Mouse (Mus musculus) skeletal muscle tissue, postnatal 0 days (tissue): ENCODE results near the gene Fdx1l. TPM values are rescaled to one million over a fixed set of nuclear protein-coding genes. Genes with fewer than 3 reads are reported as not detected.

ENCODE experiments used
- microRNA counts: library from miRNA; unstranded; fragments of <30 nt; microRNA quantifications from one replicate; lab custom pipeline; 2015
- microRNA-seq, 2 experiments: library from miRNA; unstranded; fragments of <30 nt; microRNA quantifications; one replicate each; pipeline ENCODE4; 2016
- polyA plus RNA-seq: library from polyadenylated mRNA; unstranded; fragments of >200 nt; fragmentation: Nextera tagmentation; extraction: Ambion mirVana; gene quantifications from 2 replicates; pipeline ENCODE4 v1.2.1, GENCODE M21; 2015

Fdx1l gene
- 46.8 and 48.7 TPM in 2 replicates for polyA plus RNA-seq

DNA sequence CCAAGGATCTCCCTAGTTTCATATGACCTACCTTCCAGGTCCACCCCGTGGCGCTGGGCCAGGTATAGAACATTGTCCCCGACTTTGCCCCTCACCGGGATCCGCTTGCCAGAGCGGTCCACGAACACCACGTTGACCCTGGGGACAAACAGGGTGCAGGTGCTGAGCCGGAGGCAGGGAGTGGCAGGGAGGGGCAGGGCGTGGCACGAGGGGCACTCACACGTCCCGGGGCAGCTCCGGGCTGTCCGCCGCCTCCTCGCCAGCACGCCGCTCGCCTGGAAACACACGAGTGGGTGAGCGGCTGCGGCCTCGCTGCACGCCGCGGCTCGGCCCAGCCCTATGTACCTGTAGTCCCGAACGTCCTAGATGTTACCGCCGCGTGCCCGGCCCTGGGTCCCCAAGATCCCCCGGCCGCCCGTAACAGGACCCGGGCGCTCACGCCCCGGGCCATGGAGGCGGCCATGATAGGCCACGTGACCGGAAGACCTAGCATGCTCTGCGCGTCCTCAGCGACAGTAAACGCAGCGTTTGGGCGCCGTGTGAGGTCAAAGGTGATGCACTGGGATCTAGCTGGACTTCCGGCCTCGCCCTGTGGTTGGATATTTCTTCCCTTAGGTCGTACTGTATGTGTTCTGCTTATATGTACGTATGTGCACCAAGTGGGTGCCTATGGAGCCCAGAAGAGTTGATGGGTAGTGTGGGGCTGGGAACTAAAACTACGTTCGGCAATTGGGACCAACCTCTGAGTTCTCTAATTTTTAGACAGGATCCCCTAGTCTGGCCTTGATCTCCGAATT, at the start of gene Fdx1l, which contains the start of gene Gm49373:
Gene Fdx1l (minus strand): TSS at position 571 of the 797 bp plus-strand sequence.
Gene Gm49373 (minus strand): TSS at position 53 of the 797 bp plus-strand sequence.

DNA sequence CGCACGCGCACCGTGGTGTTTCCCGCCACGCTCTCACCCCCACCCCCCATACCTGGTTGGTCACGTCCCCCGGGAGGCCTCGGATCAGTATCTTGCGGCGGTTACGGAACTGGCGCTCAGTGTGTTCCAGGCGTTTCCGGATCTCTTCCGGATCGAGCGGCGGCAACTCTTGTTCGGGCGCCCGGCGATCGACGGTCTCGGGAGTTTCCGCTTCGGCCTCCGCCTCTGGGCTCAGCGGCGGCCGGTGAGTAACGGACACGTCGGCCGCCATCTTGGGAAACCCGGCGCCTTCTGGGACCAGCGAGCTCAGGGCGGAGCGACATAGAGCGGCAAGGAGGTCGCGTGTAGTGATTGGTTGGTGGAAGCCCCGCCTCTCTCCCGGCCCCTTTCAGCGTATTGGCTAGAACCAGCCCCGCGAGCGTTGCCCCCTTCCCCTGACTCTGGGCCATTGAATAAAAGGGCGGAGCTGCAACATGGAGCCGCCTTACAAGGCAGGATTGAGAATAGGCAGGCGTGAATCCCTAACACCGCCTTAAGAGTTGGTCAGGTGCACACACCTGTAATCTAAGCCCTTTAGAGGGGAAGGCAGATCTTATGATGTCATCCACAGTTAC, 18.4 kb upstream of the Fdx1l start, which contains the start of the genes Gm38431 and Raver1:
Gene Gm38431 (minus strand): TSS at position 291 of the 614 bp plus-strand sequence.
Gene Raver1 (minus strand): TSS at position 302 of the 614 bp plus-strand sequence.

DNA sequence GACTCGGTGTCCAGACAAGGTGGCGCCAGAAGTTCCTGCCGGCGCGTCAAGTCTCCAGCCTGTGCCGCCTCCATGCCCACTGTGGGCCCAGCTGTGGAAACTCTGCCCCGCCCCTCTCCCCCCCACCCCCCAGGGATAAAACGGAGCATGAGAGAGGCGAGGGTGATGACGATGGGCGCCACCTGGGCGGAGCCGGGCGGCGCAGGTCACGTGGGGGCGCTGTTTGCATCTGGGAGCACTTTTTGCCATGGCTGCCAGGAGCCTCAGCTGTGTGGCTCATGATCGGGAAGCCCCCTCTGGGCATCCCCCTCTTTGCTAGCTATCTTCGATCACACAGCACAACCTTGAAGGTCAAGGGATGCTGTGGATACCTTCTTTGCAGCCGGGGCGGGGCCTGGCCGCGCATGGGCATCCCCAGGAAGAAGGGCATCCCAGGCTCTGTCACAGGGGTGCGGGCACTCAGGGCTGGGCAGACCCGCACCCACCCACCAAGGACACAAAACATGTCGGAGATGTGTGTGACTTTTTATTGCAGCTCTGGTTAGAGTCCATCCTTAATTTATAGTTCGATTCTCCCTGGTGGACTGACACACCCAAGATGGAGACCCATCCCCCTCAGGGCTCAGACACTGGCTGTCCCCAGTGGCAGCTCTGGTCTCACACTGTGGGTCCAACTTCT, 6.3 kb downstream of the Fdx1l start, which contains the start of gene Zglp1:
Gene Zglp1 (minus strand): TSS at position 88 of the 679 bp plus-strand sequence.

DNA sequence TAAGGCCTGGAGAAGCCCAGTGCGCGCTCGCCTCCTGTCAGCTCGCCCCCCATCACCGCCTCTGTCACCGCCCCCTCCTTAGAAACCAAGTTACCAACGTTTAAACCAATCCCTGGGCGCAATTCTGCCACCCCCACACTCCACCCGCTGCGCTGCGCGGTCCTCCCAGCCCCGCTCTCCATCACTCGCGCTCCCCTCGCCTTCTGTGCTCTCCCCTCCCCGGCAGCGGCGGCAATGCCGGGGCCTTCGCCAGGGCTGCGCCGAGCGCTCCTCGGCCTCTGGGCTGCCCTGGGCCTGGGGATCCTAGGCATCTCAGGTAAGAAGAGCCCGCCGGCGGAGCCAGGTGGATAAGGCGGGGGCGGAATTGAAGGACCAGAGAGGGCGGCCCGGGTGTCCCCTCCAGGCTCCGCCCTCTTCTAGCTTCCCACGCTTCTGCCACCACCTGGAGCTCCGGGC, 41.5 kb downstream of the Fdx1l start, which contains the start of gene Icam5:
Gene Icam5 (plus strand): TSS at position 178 of the 456 bp plus-strand sequence.

DNA sequence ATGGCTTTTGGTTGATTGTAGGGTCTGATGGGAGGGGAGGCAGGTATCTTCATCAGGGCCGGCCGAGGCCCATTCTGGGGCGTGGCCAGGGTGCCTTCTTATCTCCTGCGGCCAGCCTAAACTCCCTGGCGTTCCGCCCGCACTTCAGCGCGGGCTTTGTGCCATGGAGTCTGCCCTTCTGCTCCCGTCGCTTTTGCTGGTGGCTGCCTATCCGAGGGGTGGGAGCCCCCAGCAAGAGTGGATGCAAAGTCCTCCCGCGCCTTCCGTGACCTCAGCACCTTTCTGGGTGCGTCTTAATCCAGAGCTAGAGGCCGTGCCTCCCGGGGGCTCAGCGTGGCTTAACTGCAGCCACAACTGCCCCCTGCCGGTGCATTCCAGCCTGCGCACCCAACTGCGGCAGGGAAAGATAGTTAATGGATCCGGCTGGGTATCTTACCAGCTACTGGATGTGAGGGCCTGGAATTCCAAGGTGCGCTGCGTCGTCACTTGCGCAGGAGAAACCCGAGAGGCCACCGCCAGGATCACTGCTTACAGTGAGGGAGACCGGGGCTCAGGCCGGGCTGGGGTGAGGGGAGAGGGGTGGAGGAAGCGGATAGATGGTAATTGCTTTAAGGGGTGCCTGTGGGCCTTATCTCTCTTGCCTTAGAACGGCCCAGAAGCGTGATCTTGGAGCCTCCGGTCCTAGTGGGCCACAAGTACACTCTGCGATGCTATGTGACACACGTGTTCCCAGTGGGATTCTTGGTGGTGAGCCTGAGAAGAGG, 43.9 kb downstream of the Fdx1l start, which contains the start of gene Icam4:
Gene Icam4 (plus strand): TSS at position 83 of the 764 bp plus-strand sequence.

MicroRNAs within 50 kb of the gene (microRNA counts, 519-probe panel; counts per million panel counts)
- 296 counts per million, percentile 58 among the panel's probes with 10 or more counts for microRNA mmu-miR-1900 (lab: Ali Mortazavi, UCI)

Small RNA genes lying within 50 kb of the gene (microRNA-seq; reads per million reads assigned to microRNA genes)
- gene Mir1900: 0 reads per million in 2 experiments
- gene Mir7082: 0.30 to 1.3 reads per million in 2 experiments

Other genes with a start within 250 kb of the Fdx1l start
- 5.3 and 6.4 TPM in 2 replicates for gene A230050P20Rik, start 205.0 kb downstream of the Fdx1l start, polyA plus RNA-seq
- 4.1 and 4.4 TPM in 2 replicates for gene Angptl6, start 193.9 kb downstream of the Fdx1l start, polyA plus RNA-seq
- 27.7 and 28.3 TPM in 2 replicates for gene Ppan, start 185.4 kb downstream of the Fdx1l start, polyA plus RNA-seq
- 205 and 214 TPM in 2 replicates for gene Eif3g, start 175.0 kb downstream of the Fdx1l start, polyA plus RNA-seq
- gene Dnmt1, start 113.7 kb downstream of the Fdx1l start, polyA plus RNA-seq: 12.7 and 13.9 TPM in 2 replicates
- 14.7 and 17.5 TPM in 2 replicates for gene S1pr2, start 96.8 kb downstream of the Fdx1l start, polyA plus RNA-seq
- gene Mrpl4, start 70.9 kb downstream of the Fdx1l start, polyA plus RNA-seq: 100 and 101 TPM in 2 replicates
- gene Icam1, start 57.6 kb downstream of the Fdx1l start, polyA plus RNA-seq: 5.1 and 7.8 TPM in 2 replicates
- 0.26 and 0.32 TPM in 2 replicates for gene Icam4, start 44.2 kb downstream of the Fdx1l start, polyA plus RNA-seq
- gene Icam5, start 41.5 kb downstream of the Fdx1l start, polyA plus RNA-seq: 0.06 and 0.10 TPM in 2 replicates
- gene Zglp1, start 6.5 kb downstream of the Fdx1l start, polyA plus RNA-seq: 0.54 TPM in 1 of 2 replicates, not detected in the other
- 0.09 and 0.21 TPM in 2 replicates for gene Gm49373, start 518 bp downstream of the Fdx1l start, polyA plus RNA-seq
- 0.76 and 0.97 TPM in 2 replicates for gene Gm38431, start 18.4 kb upstream of the Fdx1l start, polyA plus RNA-seq
- gene Raver1, start 18.4 kb upstream of the Fdx1l start, polyA plus RNA-seq: 13.1 and 16.3 TPM in 2 replicates
- 6.3 and 6.6 TPM in 2 replicates for gene Tyk2, start 57.6 kb upstream of the Fdx1l start, polyA plus RNA-seq
- gene Cdc37, start 76.4 kb upstream of the Fdx1l start, polyA plus RNA-seq: 145 and 165 TPM in 2 replicates
- gene Pde4a, start 92.1 kb upstream of the Fdx1l start, polyA plus RNA-seq: 6.5 and 7.2 TPM in 2 replicates
- gene Keap1, start 165.7 kb upstream of the Fdx1l start, polyA plus RNA-seq: 53.3 and 55.3 TPM in 2 replicates
- gene S1pr5, start 174.8 kb upstream of the Fdx1l start, polyA plus RNA-seq: 0.09 and 0.57 TPM in 2 replicates
- gene Atg4d, start 191.7 kb upstream of the Fdx1l start, polyA plus RNA-seq: 29.1 and 32.1 TPM in 2 replicates
- 7.5 and 9.2 TPM in 2 replicates for gene Kri1, start 214.4 kb upstream of the Fdx1l start, polyA plus RNA-seq
- 51.6 and 53.4 TPM in 2 replicates for gene Cdkn2d, start 217.8 kb upstream of the Fdx1l start, polyA plus RNA-seq
- 0.83 TPM in 1 of 2 replicates, not detected in the other for gene Ap1m2, start 238.7 kb upstream of the Fdx1l start, polyA plus RNA-seq
- 94.4 and 107 TPM in 2 replicates for gene Slc44a2, start 247.1 kb upstream of the Fdx1l start, polyA plus RNA-seq